Mouse (Mus musculus) c-Kit-negative CD71-positive TER-119-positive erythroid progenitor cells, embryonic 14.5 days (primary cell): ENCODE results near the gene Nt5c.
"Not testable (repeated sequence)": the region's sequence is repeated elsewhere in the genome, so short reads cannot be mapped to it uniquely, and the experiment has no call there.

ENCODE experiments used
- DNase-seq: peaks from one replicate; pipeline ENCODE4 v3.0.0-alpha.2; 2013; ENCODE audit warnings: low read depth, low spot score

Gene Nt5c

GRCm38 (mm10) chr11:115491356-115492083 is at the start of gene Nt5c:
TSS of gene Nt5c (minus strand) at chr11:115491862.
- DNase-seq, result no peak

GRCm38 (mm10) chr11:115538045-115538444 is 46.4 kb upstream of the Nt5c start:
- no peak for DNase-seq

- DNase-seq, result no peak
Observed at GRCm38 (mm10) chr11:115536856-115537568, 45.4 kb upstream of the Nt5c start.

GRCm38 (mm10) chr11:115536038-115536681 is 44.5 kb upstream of the Nt5c start, which contains the start of gene Sumo2:
TSS of gene Sumo2 (minus strand) at chr11:115536276.
- DNase-seq, result peak; percentile 98

GRCm38 (mm10) chr11:115535401-115536037 is 43.9 kb upstream of the Nt5c start:
- DNase-seq, result peak; percentile 45

GRCm38 (mm10) chr11:115534759-115535371 is 43.2 kb upstream of the Nt5c start:
- no peak for DNase-seq

- DNase-seq, result not testable (repeated sequence)
Observed at GRCm38 (mm10) chr11:115526446-115526845, 34.8 kb upstream of the Nt5c start.

- DNase-seq, result no peak
Observed at GRCm38 (mm10) chr11:115522703-115523102, 31.0 kb upstream of the Nt5c start.

GRCm38 (mm10) chr11:115522238-115522637 is 30.6 kb upstream of the Nt5c start:
- DNase-seq, result no peak

- DNase-seq, result no peak
Observed at GRCm38 (mm10) chr11:115521080-115521479, 29.4 kb upstream of the Nt5c start.

- DNase-seq, result no peak
Observed at GRCm38 (mm10) chr11:115520218-115520617, 28.6 kb upstream of the Nt5c start.

- DNase-seq, result no peak
Observed at GRCm38 (mm10) chr11:115519581-115519980, 27.9 kb upstream of the Nt5c start.

GRCm38 (mm10) chr11:115518693-115519092 is 27.0 kb upstream of the Nt5c start:
- no peak for DNase-seq

GRCm38 (mm10) chr11:115516942-115517341 is 25.3 kb upstream of the Nt5c start:
- DNase-seq, result no peak

GRCm38 (mm10) chr11:115515021-115515420 is 23.4 kb upstream of the Nt5c start:
- DNase-seq, result no peak

- peak; percentile 96 for DNase-seq
Observed at GRCm38 (mm10) chr11:115514238-115514663, 22.6 kb upstream of the Nt5c start, which contains the start of gene Jpt1. TSS of gene Jpt1 (minus strand) at chr11:115514387.

- DNase-seq, result no peak
Observed at GRCm38 (mm10) chr11:115513271-115514237, 21.9 kb upstream of the Nt5c start.

GRCm38 (mm10) chr11:115512407-115513183 is 20.9 kb upstream of the Nt5c start:
- no peak for DNase-seq

GRCm38 (mm10) chr11:115512004-115512403 is 20.3 kb upstream of the Nt5c start:
- no peak for DNase-seq
